Mouse (Mus musculus) spleen, postnatal 14 days (tissue): ENCODE data around the gene Olfr835.

Source experiments
- DNase-seq, 2 experiments: peaks; one replicate each; pipeline ENCODE4 v3.0.0; 2021 to 2022; ENCODE audit warnings: low spot score in 2 of 2

Olfr835 gene

GRCm38 (mm10) chr9:19032435-19032834, at the start of gene Olfr835:
Gene Olfr835 (plus strand): TSS chr9:19032735.
- DNase-seq: no peak

DNA sequence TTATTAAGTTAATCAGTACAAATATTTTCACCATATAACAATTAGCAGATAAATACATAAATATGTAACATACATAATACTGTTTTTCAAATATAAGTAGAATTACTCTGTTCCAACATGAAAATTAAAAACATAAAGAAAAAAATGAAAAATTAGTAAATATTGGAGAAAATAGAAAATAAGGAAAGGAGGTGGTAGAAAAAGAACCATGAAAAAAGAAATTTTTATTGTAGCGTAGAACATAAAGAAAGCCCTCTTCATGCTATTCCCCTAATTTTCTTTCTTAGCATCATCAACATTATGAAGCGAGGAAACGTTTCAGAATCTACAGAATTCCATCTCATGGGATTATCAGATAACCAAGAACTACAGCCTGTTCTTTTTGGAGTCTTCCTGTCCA, 44.8 kb upstream of the Olfr835 start, which contains the start of gene Olfr834:
Olfr834 (plus strand) TSS at position 301 of the 400 bp plus-strand sequence.
- DNase-seq: no peak

DNA sequence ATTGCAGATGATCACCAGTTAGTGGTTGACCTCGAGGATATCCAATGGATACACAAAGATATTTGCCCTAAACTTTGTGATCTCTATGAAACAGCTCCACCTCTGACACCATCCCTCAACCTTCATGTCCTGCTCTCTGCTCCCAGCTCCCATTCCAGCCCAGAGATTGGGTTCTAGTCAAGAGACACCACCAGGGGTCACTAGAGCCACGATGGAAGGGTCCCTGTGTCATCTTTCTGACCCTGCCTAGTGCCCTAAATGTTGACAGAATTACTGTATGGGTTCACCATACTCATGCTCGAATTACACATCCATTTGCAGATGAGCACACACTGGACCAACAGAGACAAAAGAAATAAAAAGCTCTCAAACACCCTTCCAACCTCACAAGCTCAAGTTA, 52.5 kb downstream of the Olfr835 start:
- no peak for DNase-seq
